Mouse (Mus musculus) neural tube, embryonic 13.5 days (tissue): ENCODE results near the gene Crisp1. TPM values are rescaled to one million over a fixed set of nuclear protein-coding genes. Genes with fewer than 3 reads are reported as not detected.

Experiments used
- ATAC-seq: fragments of 200-750 bp; cut with Nextera tagmentation; 2 replicates; pipeline ENCODE4 v1.8.0; 2017; ENCODE audit warnings: low read depth, mild to moderate bottlenecking, moderate TSS enrichment, moderate library complexity
- H3K27ac ChIP-seq: fragments of 300-500 bp; sonication (generic); replicated peaks from 2 replicates; pipeline ENCODE4 v1.5.1; 2015; ENCODE audit warnings: moderate library complexity, mild to moderate bottlenecking, inconsistent platforms
- H3K27me3 ChIP-seq: fragments of 300-500 bp; sonication (generic); 2 replicates; pipeline ENCODE4 v1.6.1; 2015; ENCODE audit warnings: mild to moderate bottlenecking, inconsistent platforms
- H3K36me3 ChIP-seq: fragments of 300-500 bp; sonication (generic); 2 replicates; pipeline ENCODE4 v1.6.1; 2015; ENCODE audit warnings: mild to moderate bottlenecking, inconsistent platforms
- H3K4me1 ChIP-seq: fragments of 300-500 bp; sonication (generic); replicated peaks from 2 replicates; pipeline ENCODE4 v1.6.1; 2015; ENCODE audit warnings: inconsistent platforms
- H3K4me2 ChIP-seq: fragments of 300-500 bp; sonication (generic); 2 replicates; pipeline ENCODE4 v1.6.1; 2015; ENCODE audit warnings: inconsistent platforms, mild to moderate bottlenecking, moderate library complexity
- H3K4me3 ChIP-seq: fragments of 300-500 bp; sonication (generic); 2 replicates; pipeline ENCODE4 v1.5.1; 2015; ENCODE audit warnings: mild to moderate bottlenecking, inconsistent platforms
- H3K9ac ChIP-seq: fragments of 300-500 bp; sonication (generic); 2 replicates; pipeline ENCODE4 v1.6.1; 2015; ENCODE audit warnings: moderate library complexity, mild to moderate bottlenecking, inconsistent platforms
- H3K9me3 ChIP-seq: fragments of 300-500 bp; sonication (generic); 2 replicates; pipeline ENCODE4 v1.6.1; 2016; ENCODE audit warnings: inconsistent platforms
- WGBS: fragments of 180-500 bp; shearing (Covaris S2); methylation state at CpG from one replicate; pipeline ENCODE4 v1.1.7; 2015; 5-methylcytosine and 5-hydroxymethylcytosine counted together
- polyA plus RNA-seq: library from polyadenylated mRNA; unstranded; fragments of >200 nt; fragmentation: Nextera tagmentation; extraction: Ambion mirVana; gene quantifications from 2 replicates; pipeline ENCODE4 v1.2.1, GENCODE M21; 2015

Crisp1 gene
- not detected in 2 replicates for polyA plus RNA-seq

- no peak for ATAC-seq
- Histone ChIP-seq H3K9ac (no peak within 1 kb of the TSS), H3K4me1 (no peaks in the 10 kb centered on the region), H3K36me3 (no peaks in the 10 kb centered on the region), H3K27me3 (no peaks in the 10 kb centered on the region), H3K27ac (no peak within 1 kb of the TSS), H3K9me3 (no peaks in the 10 kb centered on the region), H3K4me2 (no peak within 1 kb of the TSS), H3K4me3 (no peak within 1 kb of the TSS)
- WGBS = 89% methylated on average over 2 of the region's 2 CpGs
These were observed at the start of gene Crisp1 for GRCm38 (mm10) chr17:40319062-40319461. Gene Crisp1 (minus strand): TSS chr17:40319207.

DNA sequence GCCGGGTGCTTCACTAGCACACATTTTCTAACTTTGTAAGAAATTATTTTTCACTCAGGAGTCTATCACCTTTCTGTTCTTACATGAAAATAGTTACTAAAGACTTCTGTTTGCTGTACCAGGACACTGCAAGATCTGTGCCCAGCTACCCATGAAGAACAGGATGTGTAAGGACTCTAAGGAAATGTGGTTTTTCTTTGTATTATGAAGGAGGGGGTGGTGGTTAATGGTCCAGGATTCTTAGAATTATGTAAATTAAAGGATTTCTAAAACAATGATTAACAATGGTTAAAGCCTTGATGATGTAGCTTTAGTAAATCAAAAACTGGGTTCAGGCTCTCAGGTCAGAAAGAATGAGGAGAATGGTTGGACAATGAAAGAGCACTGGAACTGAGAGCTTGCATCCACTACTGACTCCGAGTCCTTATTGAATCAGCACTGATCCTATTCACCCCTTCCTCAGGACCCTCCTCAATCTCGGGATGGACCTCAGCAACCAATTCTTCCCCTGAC is 23.5 kb upstream of the Crisp1 start:
- 77% methylated on average over 3 of the region's 3 CpGs for WGBS
- H3K4me2 ChIP-seq = no peak overlapping the region

GRCm38 (mm10) chr17:40285435-40285834 is 33.6 kb downstream of the Crisp1 start:
- Histone ChIP-seq H3K4me1 (no peaks in the 10 kb centered on the region), H3K27ac (no peak overlapping the region), H3K4me3 (no peak overlapping the region), H3K4me2 (no peak overlapping the region), H3K36me3 (no peaks in the 10 kb centered on the region), H3K9ac (no peak overlapping the region), H3K27me3 (no peaks in the 10 kb centered on the region), H3K9me3 (no peaks in the 10 kb centered on the region)
- no peak for ATAC-seq
- WGBS = 74% methylated on average over 2 of the region's 2 CpGs

More for the DNA sequence above, 23.5 kb upstream of the Crisp1 start:
- Histone ChIP-seq H3K36me3 (no peaks in the 10 kb centered on the region), H3K27ac (no peak overlapping the region), H3K9ac (no peak overlapping the region), H3K4me1 (no peaks in the 10 kb centered on the region), H3K27me3 (no peaks in the 10 kb centered on the region), H3K4me3 (no peak overlapping the region), H3K9me3 (no peaks in the 10 kb centered on the region)
- no peak for ATAC-seq

GRCm38 (mm10) chr17:40275519-40275918 is 43.5 kb downstream of the Crisp1 start:
- Histone ChIP-seq H3K27ac (no peak overlapping the region), H3K36me3 (no peaks in the 10 kb centered on the region), H3K4me1 (no peaks in the 10 kb centered on the region), H3K4me3 (no peak overlapping the region), H3K27me3 (no peaks in the 10 kb centered on the region), H3K9ac (no peak overlapping the region), H3K9me3 (no peaks in the 10 kb centered on the region), H3K4me2 (no peak overlapping the region)
- ATAC-seq = no peak
- WGBS = 81% methylated on average over 1 of the region's 1 CpGs

- no peak overlapping the region for H3K27ac ChIP-seq
- 70% methylated on average over 1 of the region's 1 CpGs for WGBS
- no peak overlapping the region for H3K4me2 ChIP-seq
- H3K9ac ChIP-seq = no peak overlapping the region
- H3K9me3 ChIP-seq = no peaks in the 10 kb centered on the region
- H3K4me3 ChIP-seq = no peak overlapping the region
- no peaks in the 10 kb centered on the region for H3K4me1 ChIP-seq
- H3K27me3 ChIP-seq = no peaks in the 10 kb centered on the region
- ATAC-seq = no peak
- no peaks in the 10 kb centered on the region for H3K36me3 ChIP-seq
These were observed 44.0 kb downstream of the Crisp1 start for GRCm38 (mm10) chr17:40274906-40275470.

GRCm38 (mm10) chr17:40252487-40252886 is 66.5 kb downstream of the Crisp1 start:
- no peaks in the 10 kb centered on the region for H3K27me3 ChIP-seq
- H3K9ac ChIP-seq = no peak overlapping the region
- H3K4me1 ChIP-seq = no peaks in the 10 kb centered on the region
- H3K36me3 ChIP-seq = no peaks in the 10 kb centered on the region
- no peaks in the 10 kb centered on the region for H3K9me3 ChIP-seq
- no peak overlapping the region for H3K27ac ChIP-seq
- no peak overlapping the region for H3K4me2 ChIP-seq
- 90% methylated on average over 1 of the region's 1 CpGs for WGBS
- ATAC-seq = no peak
- H3K4me3 ChIP-seq = no peak overlapping the region

Other genes starting within 250 kb of the Crisp1 start
- gene AC192777.2, start 223.8 kb downstream of the Crisp1 start, polyA plus RNA-seq = not detected in 2 replicates
- not detected in 2 replicates for gene Pgk2, start 110.6 kb downstream of the Crisp1 start, polyA plus RNA-seq
- gene Crisp3, start 76.9 kb downstream of the Crisp1 start, polyA plus RNA-seq = not detected in 2 replicates
- not detected in 2 replicates for gene Esp8, start 200.8 kb upstream of the Crisp1 start, polyA plus RNA-seq
- gene Esp6, start 242.3 kb upstream of the Crisp1 start, polyA plus RNA-seq = not detected in 2 replicates